Mouse (Mus musculus) ES-CJ7 (cell line): Measurements from ENCODE around the gene Gm48551.

ENCODE experiments used
- DNase-seq: peaks from one replicate; pipeline ENCODE4 v3.0.0; 2011; ENCODE audit warnings: low read depth, low spot score

The Gm48551 gene

GRCm38 (mm10) chr10:81429605-81430061, 45.4 kb downstream of the Gm48551 start:
- peak; percentile 96 for DNase-seq

- DNase-seq = peak; percentile 56
Observed at GRCm38 (mm10) chr10:81430141-81430830, 46.0 kb downstream of the Gm48551 start.

- peak; percentile 16 for DNase-seq
Observed at GRCm38 (mm10) chr10:81430831-81431525, 46.7 kb downstream of the Gm48551 start.

GRCm38 (mm10) chr10:81431526-81432168, 47.4 kb downstream of the Gm48551 start:
- peak; percentile 76 for DNase-seq

GRCm38 (mm10) chr10:81432169-81432867, 48.1 kb downstream of the Gm48551 start:
- no peak for DNase-seq

- DNase-seq = peak; percentile 94
Observed at GRCm38 (mm10) chr10:81432868-81433262, 48.6 kb downstream of the Gm48551 start.

- no peak for DNase-seq
Observed at GRCm38 (mm10) chr10:81433541-81434289, 49.4 kb downstream of the Gm48551 start.

GRCm38 (mm10) chr10:81434361-81435263, 50.3 kb downstream of the Gm48551 start:
- no peak for DNase-seq

- DNase-seq = no peak
Observed at GRCm38 (mm10) chr10:81435436-81435835, 51.2 kb downstream of the Gm48551 start.

- DNase-seq = no peak
Observed at GRCm38 (mm10) chr10:81441019-81441418, 56.8 kb downstream of the Gm48551 start.
